Mouse (Mus musculus) kidney, embryonic 16.5 days (tissue): ENCODE data around the gene Ap4m1. TPM values are rescaled to one million over a fixed set of nuclear protein-coding genes. Genes with fewer than 3 reads are reported as not detected.

Experiments used
- ATAC-seq: fragments of 200-750 bp; cut with Nextera tagmentation; 2 replicates; pipeline ENCODE4 v1.8.0; 2017; ENCODE audit warnings: moderate TSS enrichment; ENCODE audit not compliant: low FRiP score, low TSS enrichment
- H3K27ac ChIP-seq: fragments of 300-500 bp; sonication (generic); 2 replicates; pipeline ENCODE4 v1.5.1; 2014; ENCODE audit warnings: low read length
- H3K27me3 ChIP-seq: fragments of 300-500 bp; sonication (generic); 2 replicates; pipeline ENCODE4 v1.6.1; 2014; ENCODE audit warnings: low read length, control low read depth, mixed read lengths; ENCODE audit not compliant: insufficient read depth
- H3K36me3 ChIP-seq: fragments of 300-500 bp; sonication (generic); 2 replicates; pipeline ENCODE4 v1.6.1; 2014; ENCODE audit warnings: low read length, control low read depth, mixed read lengths; ENCODE audit not compliant: insufficient read depth
- H3K4me1 ChIP-seq: fragments of 300-500 bp; sonication (generic); 2 replicates; pipeline ENCODE4 v1.6.1; 2014; ENCODE audit warnings: low read length, control low read depth, mixed read lengths; ENCODE audit not compliant: insufficient read depth
- H3K4me2 ChIP-seq: fragments of 300-500 bp; sonication (generic); replicated peaks from 2 replicates; pipeline ENCODE4 v1.6.1; 2014; ENCODE audit warnings: low read depth, low read length
- H3K4me3 ChIP-seq: fragments of 300-500 bp; sonication (generic); 2 replicates; pipeline ENCODE4 v1.5.1; 2014; ENCODE audit warnings: mild to moderate bottlenecking, low read length
- H3K9ac ChIP-seq: fragments of 300-500 bp; sonication (generic); replicated peaks from 2 replicates; pipeline ENCODE4 v1.6.1; 2014; ENCODE audit warnings: low read length
- H3K9me3 ChIP-seq: fragments of 300-500 bp; sonication (generic); 2 replicates; pipeline ENCODE4 v1.6.1; 2016; ENCODE audit warnings: low read length, control low read depth
- WGBS: fragments of 180-500 bp; shearing (Covaris S2); extraction: QIAGEN DNeasy Blood & Tissue Kit; methylation state at CpG from one replicate; pipeline ENCODE4 v1.1.7; 2014; 5-methylcytosine and 5-hydroxymethylcytosine counted together
- polyA plus RNA-seq: library from polyadenylated mRNA; unstranded; fragments of >200 nt; fragmentation: Nextera tagmentation; extraction: Ambion mirVana; gene quantifications from 2 replicates; pipeline ENCODE4 v1.2.1, GENCODE M21; 2015

The Ap4m1 gene
- polyA plus RNA-seq, 1 experiment from 2014 or later: 26.1 TPM

- H3K27ac ChIP-seq: peak within 1 kb of the TSS; percentile 76
- peak within 1 kb of the TSS; percentile 92 for H3K4me3 ChIP-seq
- peaks cover 12% of the 10 kb centered on the region for H3K4me1 ChIP-seq
- H3K4me2 ChIP-seq: peak within 1 kb of the TSS; percentile 60
- ATAC-seq: peak; percentile 96
- no peaks in the 10 kb centered on the region for H3K27me3 ChIP-seq
- no peaks in the 10 kb centered on the region for H3K9me3 ChIP-seq
- peak within 1 kb of the TSS; percentile 92 for H3K9ac ChIP-seq
- WGBS: under 1% methylated on average over 42 of the region's 42 CpGs
- H3K36me3 ChIP-seq: peaks cover 37% of the 10 kb centered on the region
Measured at GRCm38 (mm10) chr5:138160842-138161665, 10.7 kb upstream of the Ap4m1 start, which contains the start of gene Cops6. Gene Cops6 (plus strand): TSS chr5:138161071.

- Histone ChIP-seq H3K36me3 (peaks cover 56% of the 10 kb centered on the region), H3K9me3 (no peaks in the 10 kb centered on the region), H3K4me2 (no peak overlapping the region), H3K27me3 (no peaks in the 10 kb centered on the region), H3K27ac (no peak overlapping the region), H3K9ac (no peak overlapping the region), H3K4me3 (no peak overlapping the region), H3K4me1 (peaks cover 12% of the 10 kb centered on the region)
- no peak for ATAC-seq
- WGBS: 69% methylated on average over 6 of the region's 6 CpGs
Measured at GRCm38 (mm10) chr5:138163046-138163445, 8.8 kb upstream of the Ap4m1 start.

GRCm38 (mm10) chr5:138163610-138164009 is 8.2 kb upstream of the Ap4m1 start:
- no peaks in the 10 kb centered on the region for H3K27me3 ChIP-seq

GRCm38 (mm10) chr5:138165594-138165993 is 6.2 kb upstream of the Ap4m1 start:
- Histone ChIP-seq H3K9me3 (no peaks in the 10 kb centered on the region), H3K27ac (no peak overlapping the region), H3K4me2 (no peak overlapping the region), H3K4me3 (no peak overlapping the region), H3K9ac (no peak overlapping the region), H3K27me3 (no peaks in the 10 kb centered on the region), H3K4me1 (peaks cover 16% of the 10 kb centered on the region), H3K36me3 (peaks cover 61% of the 10 kb centered on the region)
- ATAC-seq: no peak
- WGBS: 62% methylated on average over 8 of the region's 8 CpGs

More at GRCm38 (mm10) chr5:138163610-138164009, 8.2 kb upstream of the Ap4m1 start:
- H3K4me3 ChIP-seq: no peak overlapping the region
- no peak for ATAC-seq
- H3K27ac ChIP-seq: no peak overlapping the region
- WGBS: 63% methylated on average over 10 of the region's 10 CpGs
- H3K4me2 ChIP-seq: no peak overlapping the region
- H3K9me3 ChIP-seq: no peaks in the 10 kb centered on the region
- peaks cover 61% of the 10 kb centered on the region for H3K36me3 ChIP-seq
- H3K4me1 ChIP-seq: peaks cover 12% of the 10 kb centered on the region
- no peak overlapping the region for H3K9ac ChIP-seq

GRCm38 (mm10) chr5:138170936-138171561 is 753 bp upstream of the Ap4m1 start:
- Histone ChIP-seq H3K27ac (peak overlapping the region; percentile 97), H3K9ac (peak overlapping the region; percentile 79), H3K9me3 (no peaks in the 10 kb centered on the region), H3K27me3 (no peaks in the 10 kb centered on the region), H3K4me2 (peak overlapping the region; percentile 89), H3K36me3 (peaks cover 43% of the 10 kb centered on the region), H3K4me1 (peaks cover 11% of the 10 kb centered on the region), H3K4me3 (peak overlapping the region; percentile 83)
- ATAC-seq: peak; percentile 90
- WGBS: under 1% methylated on average over 47 of the region's 47 CpGs

GRCm38 (mm10) chr5:138173217-138173616 is 1.4 kb downstream of the Ap4m1 start:
- Histone ChIP-seq H3K9ac (no peak overlapping the region), H3K27me3 (no peaks in the 10 kb centered on the region), H3K4me3 (peak overlapping the region; percentile 83; the same call in 1 of the 2 replicates), H3K9me3 (no peaks in the 10 kb centered on the region), H3K36me3 (peaks cover 42% of the 10 kb centered on the region), H3K4me1 (peaks cover 11% of the 10 kb centered on the region), H3K4me2 (peak overlapping the region; percentile 89; the same call in 1 of the 2 replicates), H3K27ac (no peak overlapping the region)
- ATAC-seq: no peak
- 73% methylated on average over 3 of the region's 3 CpGs for WGBS

GRCm38 (mm10) chr5:138186950-138187638 is 15.3 kb downstream of the Ap4m1 start, which contains the start of the genes Taf6 and Cnpy4:
Gene Taf6 (minus strand): TSS chr5:138187451.
Gene Cnpy4 (plus strand): TSS chr5:138187485.
- Histone ChIP-seq H3K27me3 (no peaks in the 10 kb centered on the region), H3K9me3 (no peaks in the 10 kb centered on the region), H3K27ac (peak within 1 kb of the TSS; percentile 83), H3K9ac (peak within 1 kb of the TSS; percentile 88), H3K4me2 (peak within 1 kb of the TSS; percentile 69), H3K4me1 (peaks cover 13% of the 10 kb centered on the region), H3K4me3 (peak within 1 kb of the TSS; percentile 65), H3K36me3 (peaks cover 19% of the 10 kb centered on the region)
- peak; percentile 85 for ATAC-seq
- WGBS: under 1% methylated on average over 31 of the region's 31 CpGs

- Histone ChIP-seq H3K27me3 (no peaks in the 10 kb centered on the region), H3K9ac (peak overlapping the region; percentile 88), H3K27ac (peak overlapping the region; percentile 83), H3K4me3 (peak overlapping the region; percentile 65), H3K4me1 (peaks cover 13% of the 10 kb centered on the region), H3K9me3 (no peaks in the 10 kb centered on the region), H3K36me3 (peaks cover 21% of the 10 kb centered on the region), H3K4me2 (peak overlapping the region; percentile 69)
- 0% methylated on average over 10 of the region's 10 CpGs for WGBS
- peak; percentile 86 for ATAC-seq
Measured at GRCm38 (mm10) chr5:138187661-138188306, 16.0 kb downstream of the Ap4m1 start.
